Mouse (Mus musculus): Measurements from ENCODE around the gene Lrrc46. TPM values are rescaled to one million over a fixed set of nuclear protein-coding genes. Genes with fewer than 3 reads are reported as not detected.

Gene Lrrc46
- polyA plus RNA-seq, 1 experiment from 2014 or later, result 2.7 TPM

DNA sequence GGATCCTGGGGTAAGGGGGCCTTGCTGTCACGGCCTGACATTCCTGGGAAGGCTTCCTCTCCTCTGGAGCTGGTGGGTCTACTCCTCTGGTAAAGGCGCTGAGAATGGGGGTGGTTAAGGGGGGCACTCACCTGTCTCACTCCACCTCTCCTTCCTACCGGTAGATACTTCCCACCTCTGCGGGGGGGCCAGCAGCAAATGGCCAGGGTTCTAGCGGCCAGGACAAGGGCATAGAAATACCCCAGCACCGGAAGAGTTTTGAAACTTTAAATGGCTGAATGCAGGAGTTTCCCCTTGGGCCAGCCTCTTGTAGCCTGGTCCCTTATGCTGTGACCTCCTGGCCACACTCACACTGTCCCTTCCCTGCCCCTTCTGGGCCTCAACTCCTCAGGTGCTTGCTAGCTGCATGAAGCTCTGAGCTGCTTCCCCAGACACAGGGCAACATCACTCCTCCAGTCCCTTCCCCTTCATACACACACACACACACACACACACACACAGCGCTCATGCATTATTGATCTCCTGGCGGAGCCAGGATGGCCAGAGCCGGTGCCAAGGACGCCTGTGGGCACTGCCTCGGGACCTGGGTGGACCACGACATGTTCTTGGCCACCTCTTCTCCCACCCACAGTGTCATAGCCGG, 9.9 kb upstream of the Lrrc46 start:
- peaks cover 13% of the 10 kb centered on the region for H3K4me1 ChIP-seq (ENCODE audit: control insufficient read depth, insufficient read depth, low read length)
- WGBS, result 34% methylated on average over 13 of the region's 13 CpGs
- H3K36me3 ChIP-seq (ENCODE audit: control insufficient read depth, insufficient read depth, low read length), result peaks cover 13% of the 10 kb centered on the region; the same call in 1 of the 2 replicates
- no peak overlapping the region for H3K27ac ChIP-seq (ENCODE audit: low read depth, low read length)
- H3K27me3 ChIP-seq (ENCODE audit: control insufficient read depth, insufficient read depth, low read length), result no peaks in the 10 kb centered on the region
- H3K4me3 ChIP-seq (ENCODE audit: low read depth, low read length), result peak overlapping the region; percentile 65
- ATAC-seq (ENCODE audit: low FRiP score) (peak; percentile 17), DNase-seq (ENCODE audit: low spot score, missing footprints) (peak; percentile 87)
- H3K4me2 ChIP-seq, result peak overlapping the region; percentile 94
- H3K9ac ChIP-seq (ENCODE audit: low read length), result peak overlapping the region; percentile 82
- H3K9me3 ChIP-seq (ENCODE audit: control insufficient read depth, low read length), result no peaks in the 10 kb centered on the region

DNA sequence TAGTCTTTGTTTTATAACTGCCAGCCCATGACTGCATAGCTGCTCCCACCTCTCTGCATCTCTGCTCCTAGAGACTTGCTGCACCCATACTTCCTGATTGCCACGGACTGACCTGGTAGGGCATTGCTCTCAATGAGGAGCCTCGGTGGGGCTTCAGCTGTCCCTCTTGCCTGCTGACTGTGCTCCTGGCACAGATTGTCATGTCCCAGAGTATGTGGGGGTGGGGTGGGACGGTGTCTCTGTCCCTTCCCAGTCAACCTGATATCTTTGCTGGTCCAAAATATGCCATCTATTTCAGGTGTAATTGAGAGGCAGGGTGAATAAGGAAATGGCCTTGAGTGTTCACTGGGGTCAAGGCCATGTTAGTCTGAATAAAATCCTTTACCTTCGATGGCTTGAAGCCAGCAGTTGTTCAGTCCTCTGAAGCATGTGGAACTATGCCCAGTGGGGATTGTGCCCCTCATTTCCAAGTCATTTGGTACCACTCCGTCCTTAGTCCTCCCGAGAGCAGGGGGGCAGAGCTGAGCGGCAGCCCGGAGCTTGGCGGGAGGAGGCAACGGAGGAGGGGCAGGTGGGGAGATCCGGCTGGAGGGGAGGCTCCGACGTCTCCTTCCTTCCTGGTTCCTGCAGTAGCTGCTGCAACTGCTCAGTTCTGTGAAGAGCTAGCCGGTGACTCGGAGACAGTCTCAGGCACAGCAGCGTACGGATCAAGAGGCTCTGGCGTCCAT, 9.2 kb upstream of the Lrrc46 start, which contains the start of gene Osbpl7:
Gene Osbpl7 (plus strand): TSS at position 413 of the 728 bp plus-strand sequence.
- Histone ChIP-seq H3K27me3 (ENCODE audit: control insufficient read depth, insufficient read depth, low read length) (no peaks in the 10 kb centered on the region), H3K9me3 (ENCODE audit: control insufficient read depth, low read length) (no peaks in the 10 kb centered on the region), H3K4me3 (ENCODE audit: low read depth, low read length) (peak within 1 kb of the TSS; percentile 65), H3K27ac (ENCODE audit: low read depth, low read length) (no peak within 1 kb of the TSS), H3K4me2 (peak within 1 kb of the TSS; percentile 94), H3K4me1 (ENCODE audit: control insufficient read depth, insufficient read depth, low read length) (peaks cover 13% of the 10 kb centered on the region), H3K9ac (ENCODE audit: low read length) (peak within 1 kb of the TSS; percentile 82), H3K36me3 (ENCODE audit: control insufficient read depth, insufficient read depth, low read length) (peaks cover 11% of the 10 kb centered on the region; the same call in 1 of the 2 replicates)
- peak; percentile 94 for DNase-seq (ENCODE audit: low spot score, missing footprints)
- WGBS, result 8% methylated on average over 18 of the region's 18 CpGs
- peak; percentile 84 for ATAC-seq (ENCODE audit: low FRiP score)

DNA sequence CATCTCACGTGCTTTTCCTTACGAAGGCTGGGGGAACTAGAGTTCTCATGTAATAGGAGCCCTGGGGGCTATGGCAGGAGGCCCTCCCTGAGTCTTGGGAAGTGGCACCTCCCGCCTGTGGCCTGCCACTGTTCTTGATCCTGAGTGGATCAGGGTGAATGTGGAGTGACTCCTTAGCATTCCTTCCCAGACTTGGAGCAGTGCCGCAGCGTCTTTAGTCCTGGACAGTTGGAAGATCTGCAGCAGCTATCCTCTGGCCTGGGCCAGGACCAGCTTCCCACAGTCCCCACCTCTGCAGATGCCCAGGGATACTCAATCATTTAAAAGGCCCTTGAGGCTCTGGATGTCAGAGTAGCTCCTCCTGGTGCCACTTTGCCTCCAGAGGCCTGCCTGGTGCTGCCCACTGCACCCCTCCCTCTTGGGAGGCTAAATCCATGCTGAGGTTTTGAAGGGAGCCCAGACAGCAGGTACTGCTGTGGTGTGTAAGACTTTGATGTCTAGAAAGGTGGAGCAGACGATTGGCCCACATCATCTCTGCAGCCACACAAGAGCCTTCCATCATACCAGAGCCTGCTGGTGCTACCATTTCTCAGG, 8.4 kb upstream of the Lrrc46 start:
- DNase-seq (ENCODE audit: low spot score, missing footprints) (no peak), ATAC-seq (ENCODE audit: low FRiP score) (no peak)
- H3K9me3 ChIP-seq (ENCODE audit: control insufficient read depth, low read length), result no peaks in the 10 kb centered on the region
- 82% methylated on average over 6 of the region's 6 CpGs for WGBS
- no peak overlapping the region for H3K27ac ChIP-seq (ENCODE audit: low read depth, low read length)
- H3K9ac ChIP-seq (ENCODE audit: low read length), result no peak overlapping the region
- no peaks in the 10 kb centered on the region for H3K27me3 ChIP-seq (ENCODE audit: control insufficient read depth, insufficient read depth, low read length)
- peaks cover 13% of the 10 kb centered on the region for H3K4me1 ChIP-seq (ENCODE audit: control insufficient read depth, insufficient read depth, low read length)
- peaks cover 11% of the 10 kb centered on the region; the same call in 1 of the 2 replicates for H3K36me3 ChIP-seq (ENCODE audit: control insufficient read depth, insufficient read depth, low read length)
- no peak overlapping the region for H3K4me3 ChIP-seq (ENCODE audit: low read depth, low read length)
- no peak overlapping the region for H3K4me2 ChIP-seq

DNA sequence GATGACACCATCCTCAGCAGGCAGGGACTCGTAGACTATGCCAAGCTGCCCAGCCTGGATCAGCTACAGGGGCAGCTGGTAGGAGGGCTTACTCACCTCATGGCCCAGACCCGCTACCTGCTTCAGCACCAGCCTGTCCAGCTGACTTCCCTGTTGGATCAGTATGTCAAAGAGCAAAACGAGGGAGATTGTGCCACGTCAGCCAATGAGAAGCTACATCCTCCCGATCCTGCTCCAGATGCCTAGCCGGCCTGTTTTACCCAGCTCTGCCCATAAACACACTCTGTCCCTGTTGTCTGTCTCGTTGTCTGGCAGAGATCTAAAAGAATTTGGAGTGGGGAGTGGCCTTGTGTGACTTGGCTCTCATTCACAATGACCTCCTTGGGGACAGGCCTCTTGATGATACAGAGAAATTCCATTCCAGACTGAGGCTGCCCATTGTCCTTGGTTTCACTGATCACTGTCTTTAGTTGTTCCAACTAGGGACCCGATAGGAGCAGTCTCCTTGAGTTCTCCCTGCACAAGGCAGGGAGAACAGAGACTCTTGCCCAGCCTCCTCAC, 7.0 kb upstream of the Lrrc46 start:
- Histone ChIP-seq H3K4me3 (ENCODE audit: low read depth, low read length) (no peak overlapping the region), H3K4me2 (no peak overlapping the region), H3K27ac (ENCODE audit: low read depth, low read length) (no peak overlapping the region), H3K27me3 (ENCODE audit: control insufficient read depth, insufficient read depth, low read length) (no peaks in the 10 kb centered on the region), H3K9ac (ENCODE audit: low read length) (no peak overlapping the region), H3K9me3 (ENCODE audit: control insufficient read depth, low read length) (no peaks in the 10 kb centered on the region), H3K36me3 (ENCODE audit: control insufficient read depth, insufficient read depth, low read length) (peaks cover 10% of the 10 kb centered on the region; the same call in 1 of the 2 replicates), H3K4me1 (ENCODE audit: control insufficient read depth, insufficient read depth, low read length) (peaks cover 13% of the 10 kb centered on the region)
- 88% methylated on average over 8 of the region's 8 CpGs for WGBS
- no peak for ATAC-seq (ENCODE audit: low FRiP score)
- no peak for DNase-seq (ENCODE audit: low spot score, missing footprints)

DNA sequence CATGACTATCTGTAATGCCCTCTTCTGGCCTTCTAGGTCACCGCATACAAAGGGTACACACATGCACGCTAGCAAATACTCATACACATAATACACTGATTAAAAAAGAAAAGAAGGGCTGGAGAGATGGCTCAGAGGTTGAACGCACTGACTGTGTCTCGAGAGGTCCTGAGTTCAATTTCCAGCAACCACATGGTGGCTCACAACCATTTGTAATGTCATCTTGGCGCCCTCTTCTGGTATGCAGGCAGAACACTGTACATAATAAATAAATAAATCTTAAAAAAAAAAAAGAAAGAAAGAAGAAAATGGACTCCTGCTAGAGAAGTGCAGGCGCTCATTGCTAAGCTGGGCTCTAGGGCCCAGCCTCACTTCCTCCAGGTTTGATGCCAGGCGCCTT, 4.7 kb upstream of the Lrrc46 start:
- WGBS, result 80% methylated on average over 7 of the region's 7 CpGs
- H3K9me3 ChIP-seq (ENCODE audit: control insufficient read depth, low read length), result no peaks in the 10 kb centered on the region

DNA sequence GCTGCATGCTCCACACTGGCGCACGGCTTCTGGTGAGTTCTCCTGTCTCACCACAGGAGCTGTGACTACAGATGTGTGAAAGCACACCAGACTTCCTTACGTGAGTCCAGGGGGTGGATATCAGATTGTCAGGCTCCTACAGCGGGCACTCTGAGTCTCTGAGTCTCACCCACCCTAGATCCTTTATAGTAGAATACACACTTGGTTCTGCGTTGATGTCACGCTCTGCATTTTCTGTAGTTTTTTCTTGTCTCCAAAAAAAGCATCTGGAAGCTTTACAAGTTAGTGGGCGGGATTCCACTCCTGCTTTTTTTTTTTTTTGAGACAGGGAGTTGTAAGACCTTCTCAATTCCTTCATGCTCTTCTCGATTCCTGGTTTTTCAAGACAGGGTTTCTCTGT, 3.7 kb upstream of the Lrrc46 start:
- Histone ChIP-seq H3K9ac (ENCODE audit: low read length) (no peak overlapping the region), H3K4me3 (ENCODE audit: low read depth, low read length) (no peak overlapping the region), H3K27ac (ENCODE audit: low read depth, low read length) (no peak overlapping the region), H3K27me3 (ENCODE audit: control insufficient read depth, insufficient read depth, low read length) (no peaks in the 10 kb centered on the region), H3K36me3 (ENCODE audit: control insufficient read depth, insufficient read depth, low read length) (peaks cover 10% of the 10 kb centered on the region; the same call in 1 of the 2 replicates), H3K4me2 (no peak overlapping the region), H3K4me1 (ENCODE audit: control insufficient read depth, insufficient read depth, low read length) (peaks cover 10% of the 10 kb centered on the region; the same call in 1 of the 2 replicates), H3K9me3 (ENCODE audit: control insufficient read depth, low read length) (no peaks in the 10 kb centered on the region)
- 97% methylated on average over 8 of the region's 8 CpGs for WGBS
- no peak for ATAC-seq (ENCODE audit: low FRiP score)
- no peak for DNase-seq (ENCODE audit: low spot score, missing footprints)

More for the DNA sequence above, 4.7 kb upstream of the Lrrc46 start:
- ATAC-seq (ENCODE audit: low FRiP score), result no peak
- H3K27me3 ChIP-seq (ENCODE audit: control insufficient read depth, insufficient read depth, low read length), result no peaks in the 10 kb centered on the region
- no peak for DNase-seq (ENCODE audit: low spot score, missing footprints)
- H3K9ac ChIP-seq (ENCODE audit: low read length), result no peak overlapping the region
- H3K4me2 ChIP-seq, result no peak overlapping the region
- H3K4me1 ChIP-seq (ENCODE audit: control insufficient read depth, insufficient read depth, low read length), result peaks cover 7% of the 10 kb centered on the region; the same call in 1 of the 2 replicates
- H3K36me3 ChIP-seq (ENCODE audit: control insufficient read depth, insufficient read depth, low read length), result peaks cover 10% of the 10 kb centered on the region; the same call in 1 of the 2 replicates
- no peak overlapping the region for H3K4me3 ChIP-seq (ENCODE audit: low read depth, low read length)
- H3K27ac ChIP-seq (ENCODE audit: low read depth, low read length), result no peak overlapping the region

DNA sequence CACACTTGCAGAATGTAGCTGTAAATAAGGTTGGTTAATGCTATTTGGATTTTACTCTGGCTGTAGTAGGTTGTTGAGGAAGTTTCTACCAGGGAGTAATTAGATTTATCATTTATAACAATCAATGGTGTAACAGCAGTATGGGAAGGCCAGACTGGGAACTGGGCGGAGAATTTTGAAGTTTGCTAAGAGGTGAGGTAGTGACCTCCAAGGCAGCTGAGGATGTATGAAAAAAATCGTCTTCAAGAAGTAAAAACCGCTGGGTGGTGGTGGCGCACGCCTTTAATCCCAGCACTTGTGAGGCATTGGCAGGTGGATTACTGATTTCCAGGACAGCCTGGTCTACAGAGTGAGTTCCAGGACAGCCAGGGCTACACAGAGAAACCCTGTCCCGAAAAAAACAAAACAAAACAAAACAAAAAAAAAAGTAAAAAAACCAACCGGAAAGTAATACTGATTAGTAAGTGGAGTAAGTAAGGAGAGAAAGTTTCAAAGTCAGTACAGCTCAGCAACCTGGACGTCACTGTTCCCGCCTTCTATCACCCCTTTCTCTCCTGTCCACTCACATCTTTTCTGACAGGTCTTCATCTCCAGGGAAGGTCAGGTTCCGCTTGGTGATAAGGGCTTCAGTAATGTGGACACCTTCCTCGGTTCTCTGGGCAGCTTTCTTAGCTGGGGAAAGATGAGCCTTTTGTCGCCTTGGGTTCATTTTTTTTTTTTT, 746 bp downstream of the Lrrc46 start:
- Histone ChIP-seq H3K4me1 (ENCODE audit: control insufficient read depth, insufficient read depth, low read length) (peaks cover 10% of the 10 kb centered on the region; the same call in 1 of the 2 replicates), H3K27ac (ENCODE audit: low read depth, low read length) (no peak overlapping the region), H3K9me3 (ENCODE audit: control insufficient read depth, low read length) (no peaks in the 10 kb centered on the region), H3K36me3 (ENCODE audit: control insufficient read depth, insufficient read depth, low read length) (0 out of 2 replicates have a peak, but pooled peaks cover 2% of the 10 kb centered on the region), H3K27me3 (ENCODE audit: control insufficient read depth, insufficient read depth, low read length) (no peaks in the 10 kb centered on the region), H3K4me3 (ENCODE audit: low read depth, low read length) (peak overlapping the region; percentile 82), H3K4me2 (peak overlapping the region; percentile 65), H3K9ac (ENCODE audit: low read length) (no peak overlapping the region)
- no peak for ATAC-seq (ENCODE audit: low FRiP score)
- 55% methylated on average over 12 of the region's 12 CpGs for WGBS
- peak; percentile 69 for DNase-seq (ENCODE audit: low spot score, missing footprints)

DNA sequence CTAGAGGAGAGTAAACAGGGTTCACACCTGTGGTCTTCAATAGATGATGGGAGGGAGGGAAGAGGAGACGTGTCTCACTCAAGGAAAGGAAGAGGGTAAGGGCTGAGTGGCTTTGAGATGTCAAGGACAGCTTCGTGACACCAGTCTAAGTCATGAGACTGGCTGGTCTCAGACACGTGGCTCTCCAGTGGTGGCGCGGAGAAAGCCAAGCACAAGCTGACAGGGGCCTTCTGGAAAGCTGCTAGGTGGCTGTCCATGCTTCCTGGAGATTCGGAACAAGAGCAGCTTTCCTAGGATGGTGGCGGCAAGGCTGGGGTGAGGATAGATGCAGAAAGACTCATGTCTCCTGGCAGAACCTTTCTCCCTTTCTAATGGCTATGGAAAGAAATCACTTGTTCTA, 2.3 kb downstream of the Lrrc46 start:
- no peak overlapping the region for H3K4me2 ChIP-seq
- H3K36me3 ChIP-seq (ENCODE audit: control insufficient read depth, insufficient read depth, low read length), result no peaks in the 10 kb centered on the region
- H3K4me1 ChIP-seq (ENCODE audit: control insufficient read depth, insufficient read depth, low read length), result peaks cover 10% of the 10 kb centered on the region; the same call in 1 of the 2 replicates
- WGBS, result 73% methylated on average over 7 of the region's 7 CpGs
- H3K9me3 ChIP-seq (ENCODE audit: control insufficient read depth, low read length), result no peaks in the 10 kb centered on the region
- no peak overlapping the region for H3K9ac ChIP-seq (ENCODE audit: low read length)
- H3K27ac ChIP-seq (ENCODE audit: low read depth, low read length), result no peak overlapping the region
- DNase-seq (ENCODE audit: low spot score, missing footprints), result peak; percentile 59
- H3K4me3 ChIP-seq (ENCODE audit: low read depth, low read length), result no peak overlapping the region
- ATAC-seq (ENCODE audit: low FRiP score), result no peak
- H3K27me3 ChIP-seq (ENCODE audit: control insufficient read depth, insufficient read depth, low read length), result no peaks in the 10 kb centered on the region

Measured in midbrain, embryonic 11.5 days (tissue).